Mouse (Mus musculus) heart, postnatal 25 days (tissue): Measurements from ENCODE around the gene Klhl42. TPM values are rescaled to one million over a fixed set of nuclear protein-coding genes. Genes with fewer than 3 reads are reported as not detected.

Experiments
- DNase-seq: peaks from one replicate; pipeline ENCODE4 v3.0.0; 2022; ENCODE audit warnings: low spot score
- intact Hi-C: fragments of 180-260 bp; cut with DNase I; formaldehyde crosslinking; loops from one replicate; pipeline ENCODE4 v1.15.1; 2025
- total RNA-seq, 2 experiments: library from RNA; stranded (reverse); gene quantifications; 2 replicates each; pipeline ENCODE4 v1.2.3; 2021

The Klhl42 gene
- total RNA-seq, 2 experiments from 2014 or later: 5.4 to 6.7 TPM

GRCm38 (mm10) chr6:147138260-147138659 lies 47.1 kb downstream of the Klhl42 start:
- intact Hi-C loops: no loop called here
- no peak for DNase-seq

GRCm38 (mm10) chr6:147140600-147141154 lies 49.5 kb downstream of the Klhl42 start:
- intact Hi-C loops: no loop called here
- no peak for DNase-seq

GRCm38 (mm10) chr6:147144664-147145063 lies 53.5 kb downstream of the Klhl42 start:
- no peak for DNase-seq
- intact Hi-C loops: no loop called here

DNA sequence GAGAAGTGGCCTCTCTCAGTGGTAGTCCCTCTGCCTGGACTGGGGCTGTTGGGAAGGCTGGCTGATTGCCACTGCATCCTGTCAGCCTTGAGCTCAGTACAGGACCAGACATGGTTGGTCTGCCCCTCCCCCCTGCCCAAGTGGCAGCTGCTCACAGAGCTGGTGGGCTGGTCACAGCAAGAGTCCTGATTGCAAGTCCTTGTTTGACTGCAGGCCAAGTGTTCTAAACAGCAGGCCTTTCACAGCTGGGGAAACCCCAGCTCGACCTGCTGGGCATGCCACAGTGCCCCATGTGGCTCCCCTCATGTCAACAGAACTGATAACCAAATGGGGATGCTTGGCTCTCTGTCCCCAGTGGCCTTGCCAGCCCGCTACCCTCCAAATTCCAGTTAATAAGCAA lies 54.1 kb downstream of the Klhl42 start:
- intact Hi-C loops: no loop called here
- DNase-seq: peak; percentile 72

DNA sequence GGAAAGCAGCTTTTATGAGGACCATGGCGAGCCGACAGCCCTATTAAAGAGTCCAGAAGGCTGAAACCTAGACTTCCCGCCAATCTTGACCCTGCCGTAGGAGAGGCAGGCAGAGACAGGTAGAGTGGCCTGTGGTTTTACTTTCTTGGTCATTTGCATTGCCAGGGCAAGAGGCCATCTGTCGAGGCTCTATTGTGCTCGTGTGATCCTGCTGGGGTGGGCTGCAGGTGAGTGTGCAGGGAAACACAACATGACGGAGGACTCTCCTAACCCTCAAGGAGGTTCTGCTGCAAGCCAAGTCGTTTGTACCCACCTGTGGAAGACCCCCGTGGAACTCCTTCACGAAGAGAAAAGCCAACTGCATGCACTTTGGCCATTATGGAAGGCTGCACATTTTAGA lies 54.6 kb downstream of the Klhl42 start:
- intact Hi-C loops: no loop called here
- no peak for DNase-seq

DNA sequence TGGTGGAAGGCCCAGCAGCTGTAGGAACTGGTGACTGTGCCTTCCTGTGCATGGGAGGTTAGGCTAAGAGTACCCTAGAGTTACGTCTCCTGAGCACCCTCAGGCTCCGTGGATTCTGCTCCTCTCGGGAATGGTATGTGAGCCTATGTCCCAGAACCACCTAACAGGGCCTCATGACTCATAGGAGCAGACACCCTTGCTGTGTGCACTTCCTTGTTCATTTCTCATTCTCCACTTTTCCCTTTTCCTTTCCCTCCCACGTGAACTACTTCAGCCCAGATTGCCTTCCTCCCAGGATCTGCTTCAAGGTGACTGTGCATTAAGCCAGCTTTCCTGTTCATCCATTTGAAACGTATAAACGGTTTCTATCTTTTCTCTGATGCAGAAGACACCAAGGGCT lies 59.9 kb downstream of the Klhl42 start:
- no peak for DNase-seq
- intact Hi-C loops: no loop called here

DNA sequence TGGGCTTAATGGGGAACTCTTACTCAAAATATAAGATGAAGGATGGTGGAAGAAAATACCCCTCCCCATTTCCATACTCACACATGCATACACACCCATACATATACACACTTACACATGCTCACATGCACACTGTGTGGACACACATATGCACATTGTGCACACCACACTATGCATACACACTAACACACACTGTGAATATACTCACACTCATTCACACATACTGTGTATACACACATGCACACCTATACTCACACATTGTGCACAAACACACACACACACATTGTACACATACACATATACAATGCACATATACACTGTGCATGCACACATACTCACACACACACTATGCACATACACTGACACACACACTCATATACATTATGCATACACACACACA lies 60.7 kb downstream of the Klhl42 start:
- DNase-seq: no peak
- intact Hi-C loops: no loop called here

GRCm38 (mm10) chr6:147155085-147155484 lies 63.9 kb downstream of the Klhl42 start:
- intact Hi-C loops: no loop called here

DNA sequence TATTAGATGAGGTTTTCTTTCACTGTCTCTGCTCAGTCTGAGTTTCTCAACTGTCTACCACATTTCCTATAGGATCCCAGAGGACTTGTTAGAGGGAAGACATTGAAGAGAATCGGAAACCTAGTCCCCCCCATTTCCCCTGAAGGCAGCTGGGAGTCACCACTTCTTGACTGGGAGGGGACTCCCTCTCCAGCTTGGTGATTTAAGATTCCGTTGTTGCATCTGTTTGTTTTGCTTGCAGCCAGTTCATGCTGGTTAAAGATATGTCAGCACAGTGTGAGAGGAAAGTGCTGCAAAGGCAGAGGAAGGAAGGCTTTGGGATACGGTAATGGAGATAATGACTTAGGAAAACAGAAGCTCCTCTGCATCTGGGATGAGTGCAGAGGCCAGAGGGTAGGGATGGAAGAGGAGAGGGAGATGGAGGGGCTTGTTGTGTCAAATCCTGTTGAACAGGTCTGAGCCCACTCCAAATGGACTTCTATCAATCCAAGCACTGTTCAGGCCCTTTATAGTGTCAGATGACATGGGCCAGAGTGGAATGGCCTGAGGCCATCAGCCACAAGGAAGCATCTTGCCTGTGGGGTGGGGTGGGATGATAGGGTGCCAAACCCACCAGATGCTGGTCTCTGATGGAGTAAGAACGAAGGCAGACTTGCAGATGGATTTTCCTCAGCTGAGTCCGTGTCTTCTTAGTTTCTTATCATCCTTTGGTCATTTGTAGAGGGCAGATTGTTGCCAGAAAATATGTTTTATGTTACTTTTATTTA lies 70.8 kb downstream of the Klhl42 start:
- intact Hi-C loops: no loop called here
- no peak for DNase-seq

More at GRCm38 (mm10) chr6:147155085-147155484, 63.9 kb downstream of the Klhl42 start:
- DNase-seq: no peak

Other genes starting within 250 kb of the Klhl42 start
- 1 to 10 TPM; 2.3 TPM for gene Smco2, start 241.3 kb upstream of the Klhl42 start, total RNA-seq
- gene Ppfibp1, start 202.9 kb upstream of the Klhl42 start, total RNA-seq: 100 to 1,000 TPM in 1 of 2 experiments, 10 to 100 TPM in 1; 82.4 to 107 TPM
- gene 1700034J05Rik, start 137.0 kb upstream of the Klhl42 start, total RNA-seq: not detected
- gene Rep15, start 58.8 kb upstream of the Klhl42 start, total RNA-seq: 1 to 10 TPM in 1 of 2 experiments, under 1 TPM in 1; 0.56 to 1.1 TPM
- 100 to 1,000 TPM; 182 to 211 TPM for gene Mrps35, start 48.6 kb upstream of the Klhl42 start, total RNA-seq
- gene Mansc4, start 4.3 kb upstream of the Klhl42 start, total RNA-seq: not detected
- gene Pthlh, start 172.8 kb downstream of the Klhl42 start, total RNA-seq: 1 to 10 TPM; 1.2 to 1.4 TPM